Mouse (Mus musculus): ENCODE measurements around the gene Dll4.

- TF ChIP-seq CTCF (IDR thresholded peaks at IDR 0.05; ENCODE audit: insufficient read depth, low read length) (no peak), POLR2A (IDR thresholded peaks at IDR 0.05; ENCODE audit: borderline replicate concordance, extremely low read depth, low read depth, low read length) (no peak)
These were observed 30.7 kb downstream of the Dll4 start for GRCm38 (mm10) chr2:119356310-119356709.
